Mouse (Mus musculus) activated CD4-positive, CD25-positive, alpha-beta regulatory T cell, adult 9 weeks (primary cell): ENCODE data around the gene Olfr558. TPM values are rescaled to one million over a fixed set of nuclear protein-coding genes. Genes with fewer than 3 reads are reported as not detected.

ENCODE experiments used
- polyA plus RNA-seq: library from polyadenylated mRNA; unstranded; fragments of 100-300 nt; shearing (Covaris generic); gene quantifications from one replicate; pipeline ENCODE4 v1.2.1, GENCODE M21; 2017

Gene Olfr558
- polyA plus RNA-seq, result not detected

DNA sequence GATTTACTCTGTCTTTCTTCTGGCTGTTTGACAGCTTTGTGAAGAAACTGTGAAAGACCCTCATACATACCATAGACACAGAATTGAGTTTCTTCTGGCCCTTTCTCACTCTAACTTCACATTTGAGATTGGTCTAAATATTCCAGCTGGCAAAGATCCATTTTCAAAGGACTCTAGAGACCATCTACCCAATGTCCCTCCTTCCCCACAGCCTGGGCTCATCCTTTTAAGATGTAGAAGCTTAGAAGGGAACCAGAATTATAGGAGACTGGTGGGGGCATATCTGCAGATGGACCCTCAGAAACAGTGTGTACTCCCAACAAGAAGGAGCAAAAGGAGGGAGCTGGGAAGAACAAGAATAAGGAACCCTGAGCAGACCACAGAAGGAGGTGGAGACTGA, at the start of gene Olfr558:
Olfr558 (plus strand) TSS at position 301 of the 400 bp plus-strand sequence.

GRCm38 (mm10) chr7:102658523-102658922, 43.5 kb upstream of the Olfr558 start, which contains the start of gene Olfr555:
Olfr555 (plus strand) TSS chr7:102658823.

DNA sequence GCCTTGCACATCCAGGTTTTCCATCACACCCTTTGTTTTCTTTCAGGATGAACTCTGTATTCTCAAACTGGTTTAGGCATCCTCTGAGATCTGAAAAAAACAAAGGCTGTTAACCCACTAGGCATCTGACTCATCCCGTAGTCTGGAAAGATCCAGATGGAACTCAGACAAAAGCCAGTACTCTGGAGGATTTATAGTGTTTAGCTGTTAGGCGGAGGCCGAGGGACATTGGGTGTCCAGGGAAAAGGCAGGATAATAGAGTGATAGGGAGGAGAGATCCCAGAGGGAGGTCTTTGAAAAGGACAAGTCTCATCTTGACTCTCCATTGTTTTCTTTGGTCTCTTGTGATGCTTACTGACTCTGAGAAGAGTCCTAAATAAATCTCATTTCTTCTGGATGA, 37.4 kb upstream of the Olfr558 start, which contains the start of gene Olfr556:
Olfr556 (plus strand) TSS at position 301 of the 400 bp plus-strand sequence.

DNA sequence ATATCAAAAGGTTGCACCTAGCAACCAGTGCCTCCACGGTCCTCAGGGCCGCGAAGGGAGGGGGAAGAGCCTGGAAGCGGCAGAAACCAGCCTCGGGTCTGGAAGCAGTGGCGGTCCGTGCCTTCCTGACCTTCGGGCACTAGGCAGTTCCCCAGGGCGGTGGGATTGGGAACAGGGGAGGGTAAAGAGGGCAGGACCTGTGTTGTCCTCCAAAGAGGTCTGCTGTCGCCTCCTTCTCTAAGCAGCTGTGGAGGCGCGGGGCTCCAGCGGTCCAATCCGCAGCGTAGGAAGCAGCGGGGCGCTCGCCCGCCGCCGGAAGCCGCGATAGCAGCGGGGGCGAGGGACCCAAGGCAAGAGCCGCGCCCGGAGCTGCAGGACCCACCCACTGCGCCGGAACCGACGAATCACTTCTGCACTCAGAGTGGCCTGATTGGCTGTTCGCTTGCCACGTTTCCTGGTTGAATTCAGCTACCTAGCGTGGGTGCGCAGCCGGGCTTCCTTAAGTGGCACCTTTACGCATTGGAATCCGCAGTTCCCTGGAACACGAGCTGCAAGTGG, 15.0 kb upstream of the Olfr558 start, which contains the start of gene Trim68:
Trim68 (minus strand) TSS at position 384 of the 558 bp plus-strand sequence.

DNA sequence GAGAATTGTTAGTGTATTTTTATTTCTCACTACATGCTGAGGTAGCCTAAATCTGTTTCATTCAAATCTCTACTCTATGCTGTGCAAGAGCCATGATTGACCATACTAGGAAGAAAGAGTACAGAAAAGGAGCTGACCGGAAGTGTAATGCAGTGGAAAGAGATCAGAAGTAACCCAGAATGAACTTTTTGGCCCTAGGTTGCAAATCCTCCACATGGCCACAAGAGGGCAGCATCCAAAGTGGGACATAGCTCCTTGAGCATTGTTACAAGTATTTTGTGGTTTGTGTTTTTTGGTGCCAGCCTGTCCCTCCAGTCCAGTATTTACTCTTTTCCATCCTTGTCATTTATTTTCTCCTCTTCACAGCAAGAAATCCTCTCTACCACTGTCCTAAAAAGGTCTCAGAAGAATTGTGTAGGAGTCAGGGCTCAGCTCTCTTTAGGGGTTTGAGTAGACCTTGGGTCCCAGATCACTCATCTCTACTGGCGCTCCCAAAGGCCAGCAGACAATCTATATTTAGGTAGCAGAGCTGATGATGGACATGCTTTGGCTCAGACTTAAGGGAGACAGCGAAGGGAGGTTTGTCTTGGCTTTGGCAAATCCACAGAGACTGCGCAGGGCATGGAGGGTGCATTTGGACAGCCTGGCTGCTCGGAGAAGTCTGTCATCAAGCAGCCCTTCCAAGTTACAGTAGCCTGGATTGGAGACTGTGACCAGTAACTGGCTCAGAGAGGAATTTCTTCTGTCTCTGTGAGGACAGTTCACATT, 6.5 kb upstream of the Olfr558 start, which contains the start of gene Olfr557:
Olfr557 (plus strand) TSS at position 553 of the 768 bp plus-strand sequence.

DNA sequence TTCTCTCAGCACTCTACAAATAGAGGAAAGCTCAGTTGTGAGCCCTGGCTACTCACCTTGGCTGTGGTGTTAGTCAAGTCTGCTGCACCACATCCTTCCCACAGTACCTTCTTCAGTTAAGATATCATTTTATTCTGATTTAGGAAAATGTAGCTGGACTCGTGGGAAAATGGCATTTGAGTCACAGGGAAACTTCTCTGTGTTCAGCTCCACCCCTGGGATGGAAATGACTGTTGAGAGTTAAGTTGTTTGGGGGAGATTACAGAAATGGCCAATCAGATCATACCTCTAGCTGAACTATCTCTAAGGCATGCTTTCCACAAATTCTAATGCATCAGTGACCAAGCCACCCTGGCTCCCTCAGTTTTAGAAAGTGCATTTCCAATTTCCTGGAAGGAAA, 17.0 kb downstream of the Olfr558 start, which contains the start of gene Olfr33:
Olfr33 (minus strand) TSS at position 101 of the 400 bp plus-strand sequence.

GRCm38 (mm10) chr7:102727391-102727790, 25.4 kb downstream of the Olfr558 start, which contains the start of gene Olfr559:
Olfr559 (minus strand) TSS chr7:102727491.

DNA sequence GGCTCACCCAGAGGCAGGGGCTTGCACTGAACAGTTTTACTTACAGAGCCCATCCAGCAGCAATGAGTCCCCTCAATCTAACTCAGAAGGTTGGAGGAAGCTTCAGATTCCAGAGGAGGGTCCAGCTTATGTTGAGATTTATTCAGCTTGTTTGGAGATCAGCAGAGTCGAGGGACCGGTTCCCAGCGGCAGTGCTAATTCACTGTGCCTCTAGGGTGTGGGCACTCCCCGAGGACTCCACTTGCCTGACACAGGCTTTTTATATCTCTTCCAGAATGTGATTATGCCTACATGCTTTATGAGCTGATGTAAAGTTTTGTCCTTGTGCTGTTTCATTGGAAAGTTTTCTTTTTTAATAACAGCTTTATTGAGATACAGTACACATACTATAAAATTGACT, 57.3 kb downstream of the Olfr558 start, which contains the start of the genes Olfr560 and Olfr78:
Olfr560 (minus strand) TSS at position 101 of the 400 bp plus-strand sequence.
Olfr78 (minus strand) TSS at position 206 of the 400 bp plus-strand sequence.

Other genes with a start within 250 kb of the Olfr558 start
- gene Olfr543, start 220.5 kb upstream of the Olfr558 start, polyA plus RNA-seq, result not detected
- gene Olfr544, start 213.9 kb upstream of the Olfr558 start, polyA plus RNA-seq, result not detected
- 0.09 TPM for gene Olfr545, start 202.6 kb upstream of the Olfr558 start, polyA plus RNA-seq
- gene Olfr547, start 167.5 kb upstream of the Olfr558 start, polyA plus RNA-seq, result not detected
- gene Olfr548-ps1, start 161.3 kb upstream of the Olfr558 start, polyA plus RNA-seq, result not detected
- not detected for gene Olfr549, start 152.3 kb upstream of the Olfr558 start, polyA plus RNA-seq
- gene Trim21, start 136.7 kb upstream of the Olfr558 start, polyA plus RNA-seq, result 116 TPM
- gene Olfr550, start 130.8 kb upstream of the Olfr558 start, polyA plus RNA-seq, result not detected
- not detected for gene Olfr551, start 110.3 kb upstream of the Olfr558 start, polyA plus RNA-seq
- gene Olfr552, start 104.4 kb upstream of the Olfr558 start, polyA plus RNA-seq, result not detected
- not detected for gene Olfr553, start 84.0 kb upstream of the Olfr558 start, polyA plus RNA-seq
- not detected for gene Olfr554, start 63.8 kb upstream of the Olfr558 start, polyA plus RNA-seq
- gene Olfr555, start 43.4 kb upstream of the Olfr558 start, polyA plus RNA-seq, result not detected
- not detected for gene Olfr556, start 37.3 kb upstream of the Olfr558 start, polyA plus RNA-seq
- gene Trim68, start 14.9 kb upstream of the Olfr558 start, polyA plus RNA-seq, result 17.4 TPM
- not detected for gene Olfr557, start 6.3 kb upstream of the Olfr558 start, polyA plus RNA-seq
- not detected for gene Olfr33, start 16.9 kb downstream of the Olfr558 start, polyA plus RNA-seq
- not detected for gene Olfr559, start 25.3 kb downstream of the Olfr558 start, polyA plus RNA-seq
- not detected for gene Olfr560, start 57.2 kb downstream of the Olfr558 start, polyA plus RNA-seq
- not detected for gene Olfr78, start 57.3 kb downstream of the Olfr558 start, polyA plus RNA-seq
- not detected for gene Olfr561, start 69.0 kb downstream of the Olfr558 start, polyA plus RNA-seq
- gene Olfr564, start 101.3 kb downstream of the Olfr558 start, polyA plus RNA-seq, result not detected
- not detected for gene Olfr566, start 156.6 kb downstream of the Olfr558 start, polyA plus RNA-seq
- gene Olfr568, start 174.9 kb downstream of the Olfr558 start, polyA plus RNA-seq, result not detected
- gene Olfr569, start 188.7 kb downstream of the Olfr558 start, polyA plus RNA-seq, result not detected
- gene Olfr570, start 192.4 kb downstream of the Olfr558 start, polyA plus RNA-seq, result not detected
- gene Olfr571, start 215.3 kb downstream of the Olfr558 start, polyA plus RNA-seq, result not detected
- not detected for gene Olfr572, start 222.2 kb downstream of the Olfr558 start, polyA plus RNA-seq
- gene Olfr573-ps1, start 240.4 kb downstream of the Olfr558 start, polyA plus RNA-seq, result not detected
- gene Olfr574, start 246.3 kb downstream of the Olfr558 start, polyA plus RNA-seq, result not detected